Mouse (Mus musculus) liver, postnatal 0 days (tissue): Measurements from ENCODE around the gene Hopx. TPM values are rescaled to one million over a fixed set of nuclear protein-coding genes. Genes with fewer than 3 reads are reported as not detected.
A peak's percentile ranks its signal among the peaks of the same experiment; 100 is the strongest.

Experiments
- ATAC-seq: fragments of 200-750 bp; cut with Nextera tagmentation; 2 replicates; pipeline ENCODE4 v1.8.0; 2017; ENCODE audit warnings: mild to moderate bottlenecking, moderate library complexity
- DNase-seq: peaks from one replicate; pipeline ENCODE4 v3.0.0-alpha.2; 2016
- H3K27ac ChIP-seq: fragments of 300-500 bp; sonication (generic); 2 replicates; pipeline ENCODE4 v1.5.1; 2014; ENCODE audit warnings: antibody characterized with exemption, moderate library complexity, mild to moderate bottlenecking, low read depth
- H3K27me3 ChIP-seq: fragments of 300-500 bp; sonication (generic); 2 replicates; pipeline ENCODE4 v1.6.1; 2014; ENCODE audit warnings: low read length, control low read depth, mixed read lengths; ENCODE audit not compliant: insufficient read depth
- H3K36me3 ChIP-seq: fragments of 300-500 bp; sonication (generic); replicated peaks from 2 replicates; pipeline ENCODE4 v1.6.1; 2014; ENCODE audit warnings: mild to moderate bottlenecking, control low read depth, low read length, moderate library complexity, mixed read lengths; ENCODE audit not compliant: insufficient read depth
- H3K4me1 ChIP-seq: fragments of 300-500 bp; sonication (generic); 2 replicates; pipeline ENCODE4 v1.6.1; 2014; ENCODE audit warnings: antibody characterized with exemption, mild to moderate bottlenecking, control low read depth; ENCODE audit not compliant: insufficient read depth
- H3K4me2 ChIP-seq: fragments of 300-500 bp; sonication (generic); 2 replicates; pipeline ENCODE4 v1.6.1; 2014; ENCODE audit warnings: low read depth, mild to moderate bottlenecking, low read length, moderate library complexity, mixed read lengths
- H3K4me3 ChIP-seq: fragments of 300-500 bp; sonication (generic); 2 replicates; pipeline ENCODE4 v1.5.1; 2014; ENCODE audit warnings: low read depth, low read length
- H3K9ac ChIP-seq: fragments of 300-500 bp; sonication (generic); replicated peaks from 2 replicates; pipeline ENCODE4 v1.6.1; 2014; ENCODE audit warnings: mild to moderate bottlenecking, moderate library complexity
- H3K9me3 ChIP-seq: fragments of 300-500 bp; sonication (generic); 2 replicates; pipeline ENCODE4 v1.6.1; 2016; ENCODE audit warnings: mild to moderate bottlenecking, control low read depth, low read length, mixed read lengths
- CTCF ChIP-seq: sonication (generic); IDR thresholded peaks from 2 replicates; pipeline ENCODE4 v1.5.1; 2016; ENCODE audit warnings: antibody characterized with exemption, low read depth
- EP300 ChIP-seq: IDR thresholded peaks from 2 replicates; pipeline ENCODE4 v1.6.1; 2016; ENCODE audit warnings: antibody characterized with exemption, low read depth, mild to moderate bottlenecking
- WGBS: fragments of 180-500 bp; shearing (Covaris S2); extraction: QIAGEN DNeasy Blood & Tissue Kit; methylation state at CpG from one replicate; pipeline ENCODE4 v1.1.7; 2014; ENCODE audit not compliant: insufficient replicate concordance; 5-methylcytosine and 5-hydroxymethylcytosine counted together
- polyA plus RNA-seq: library from polyadenylated mRNA; unstranded; fragments of >200 nt; fragmentation: Nextera tagmentation; extraction: Ambion mirVana; gene quantifications from 2 replicates; pipeline ENCODE4 v1.2.1, GENCODE M21; 2015

Hopx gene
- polyA plus RNA-seq, 1 experiment from 2014 or later, result 0.95 TPM

DNA sequence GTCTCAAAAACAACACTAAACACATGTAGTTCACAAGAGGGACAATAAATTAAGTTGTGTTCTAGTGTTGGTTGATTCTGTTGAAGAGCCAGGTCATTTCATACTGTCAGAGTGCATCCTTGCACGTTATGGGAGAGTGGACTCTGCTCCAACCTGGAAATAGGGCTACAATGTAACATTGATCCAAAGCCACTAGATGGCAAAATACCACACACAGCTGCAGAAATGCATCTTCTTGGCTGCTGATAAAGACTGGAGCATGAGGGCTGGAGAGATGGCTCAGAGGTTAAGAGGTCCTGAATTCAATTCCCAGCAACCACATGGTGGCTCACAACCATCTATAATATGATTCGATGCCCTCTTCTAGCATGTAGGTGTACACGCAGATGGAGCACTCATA, 43.3 kb downstream of the Hopx start:
- WGBS, result 72% methylated on average over 3 of the region's 3 CpGs
- no peak overlapping the region for H3K9ac ChIP-seq
- H3K4me2 ChIP-seq, result no peak overlapping the region
- no peaks in the 10 kb centered on the region for H3K36me3 ChIP-seq
- ATAC-seq, result no peak
- H3K27me3 ChIP-seq, result no peaks in the 10 kb centered on the region
- TF ChIP-seq CTCF (peak; percentile 45), EP300 (no peak)
- H3K27ac ChIP-seq, result no peak overlapping the region
- no peaks in the 10 kb centered on the region for H3K4me1 ChIP-seq
- no peak overlapping the region for H3K4me3 ChIP-seq
- DNase-seq, result no peak
- H3K9me3 ChIP-seq, result no peaks in the 10 kb centered on the region

DNA sequence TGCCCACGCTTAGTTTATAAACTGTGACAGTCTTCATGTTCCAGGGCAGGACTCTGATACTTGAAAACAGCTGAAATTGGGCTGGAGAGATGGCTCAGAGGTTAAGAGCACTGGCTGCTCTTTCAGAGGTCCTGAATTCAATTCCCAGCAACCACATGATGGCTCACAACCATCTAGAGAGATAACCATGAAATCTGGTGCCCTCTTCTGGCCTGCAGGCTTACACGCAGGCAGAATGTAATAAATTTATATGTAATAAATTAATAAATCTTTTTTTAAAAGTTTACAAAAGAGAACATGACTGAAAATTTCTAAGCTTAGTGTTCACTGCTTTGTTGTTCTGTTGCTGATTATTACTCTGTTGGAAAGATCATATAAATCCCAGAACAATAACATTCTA, 43.9 kb downstream of the Hopx start:
- DNase-seq (no peak), ATAC-seq (no peak)
- no peaks in the 10 kb centered on the region for H3K9me3 ChIP-seq
- H3K27ac ChIP-seq, result no peak overlapping the region
- WGBS, result 69% methylated on average over 2 of the region's 2 CpGs
- no peaks in the 10 kb centered on the region for H3K4me1 ChIP-seq
- no peak overlapping the region for H3K4me3 ChIP-seq
- H3K4me2 ChIP-seq, result no peak overlapping the region
- no peaks in the 10 kb centered on the region for H3K27me3 ChIP-seq
- no peaks in the 10 kb centered on the region for H3K36me3 ChIP-seq
- TF ChIP-seq CTCF (peak; percentile 44; the same call in 1 of the 2 replicates), EP300 (no peak)
- H3K9ac ChIP-seq, result no peak overlapping the region

DNA sequence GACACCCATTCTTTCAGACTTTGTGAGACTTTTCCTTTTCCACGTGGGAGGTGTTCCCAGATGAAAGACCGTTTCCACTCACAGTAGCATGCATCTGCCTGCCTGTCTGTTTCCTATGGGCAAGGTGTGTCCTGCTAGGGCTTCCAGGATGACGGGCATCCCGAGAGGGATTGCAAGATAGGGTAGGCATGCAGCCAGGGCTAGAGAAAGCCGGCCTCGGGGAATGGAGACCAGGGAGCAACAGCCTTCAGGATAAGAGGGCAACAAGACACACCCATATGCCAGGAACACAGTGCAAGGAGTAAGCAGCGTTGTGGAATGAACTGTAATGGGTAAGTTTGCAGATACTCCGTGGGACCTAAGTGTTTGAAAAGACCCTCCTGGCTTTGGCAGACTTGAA, 47.6 kb downstream of the Hopx start:
- 77% methylated on average over 8 of the region's 8 CpGs for WGBS
- H3K4me1 ChIP-seq, result no peaks in the 10 kb centered on the region
- no peaks in the 10 kb centered on the region for H3K27me3 ChIP-seq
- ATAC-seq (no peak), DNase-seq (no peak)
- no peak overlapping the region for H3K27ac ChIP-seq
- no peak overlapping the region for H3K4me2 ChIP-seq
- no peak overlapping the region for H3K4me3 ChIP-seq
- no peak overlapping the region for H3K9ac ChIP-seq
- no peaks in the 10 kb centered on the region for H3K36me3 ChIP-seq
- no peaks in the 10 kb centered on the region for H3K9me3 ChIP-seq
- TF ChIP-seq CTCF (no peak), EP300 (no peak)

DNA sequence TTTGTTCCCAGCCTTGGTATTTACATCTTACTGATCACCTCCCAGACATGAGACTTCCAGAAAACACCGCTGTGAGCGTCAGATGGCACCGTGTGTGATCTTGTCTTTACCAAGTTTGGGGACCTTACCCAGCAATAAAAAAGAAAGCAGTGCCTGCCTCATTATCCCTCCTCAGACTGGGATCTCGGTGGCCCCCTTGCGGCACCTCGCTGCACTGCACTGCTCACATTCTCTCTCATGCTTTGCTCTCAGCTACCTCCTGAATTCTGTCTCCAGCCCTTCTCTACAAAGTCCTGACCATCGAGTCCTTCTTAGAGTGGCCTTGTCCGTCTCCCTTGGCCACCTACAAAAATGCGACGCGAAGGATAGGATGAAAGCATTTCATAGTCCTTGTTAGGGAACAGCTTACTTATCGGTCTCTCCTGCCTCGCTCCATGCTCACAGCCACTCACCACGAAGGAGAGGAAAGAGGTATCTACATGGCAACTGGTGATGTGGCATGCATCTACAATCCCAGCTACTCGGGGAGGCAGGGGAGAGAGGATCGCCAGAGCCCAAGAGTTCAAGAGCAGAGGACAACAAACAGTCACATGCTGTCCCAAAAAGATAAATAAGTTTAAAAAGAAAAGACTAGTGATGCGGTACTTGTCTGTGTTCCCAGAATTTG, 53.4 kb downstream of the Hopx start:
- H3K4me3 ChIP-seq, result no peak overlapping the region
- no peaks in the 10 kb centered on the region for H3K9me3 ChIP-seq
- H3K4me1 ChIP-seq, result no peaks in the 10 kb centered on the region
- ATAC-seq, result peak; percentile 54
- no peaks in the 10 kb centered on the region for H3K36me3 ChIP-seq
- no peak for TF ChIP-seq EP300
- TF ChIP-seq CTCF, result peak; percentile 93
- peak overlapping the region; percentile 5; the same call in 1 of the 2 replicates for H3K4me2 ChIP-seq
- H3K27me3 ChIP-seq, result no peaks in the 10 kb centered on the region
- H3K9ac ChIP-seq, result no peak overlapping the region
- no peak overlapping the region for H3K27ac ChIP-seq
- WGBS, result 25% methylated on average over 17 of the region's 17 CpGs
- peak; percentile 75 for DNase-seq

DNA sequence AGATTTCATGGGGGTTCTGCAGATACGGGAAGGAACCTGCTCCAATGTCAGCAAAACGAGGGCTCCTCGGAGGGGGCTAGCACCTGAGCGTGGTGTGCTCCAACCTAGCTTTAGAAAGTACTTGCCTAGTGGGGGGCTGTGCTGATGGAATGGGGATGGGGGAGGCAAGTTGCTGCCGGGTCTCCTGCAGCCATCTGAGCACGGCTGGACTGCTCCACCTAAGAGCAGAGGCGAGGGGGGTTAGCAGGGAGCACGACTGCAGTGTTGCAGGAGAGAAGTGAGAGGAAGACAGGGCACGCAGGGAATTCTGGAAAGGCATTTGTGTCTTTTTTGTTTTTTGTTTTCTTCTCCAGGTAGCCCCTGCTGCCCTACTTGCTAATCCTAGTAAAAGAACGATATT, 54.6 kb downstream of the Hopx start:
- Histone ChIP-seq H3K9ac (no peak overlapping the region), H3K4me1 (no peaks in the 10 kb centered on the region), H3K36me3 (no peaks in the 10 kb centered on the region), H3K27me3 (no peaks in the 10 kb centered on the region), H3K9me3 (no peaks in the 10 kb centered on the region), H3K4me3 (no peak overlapping the region), H3K27ac (no peak overlapping the region), H3K4me2 (no peak overlapping the region)
- DNase-seq (no peak), ATAC-seq (no peak)
- TF ChIP-seq EP300 (no peak), CTCF (no peak)
- 45% methylated on average over 10 of the region's 10 CpGs for WGBS

DNA sequence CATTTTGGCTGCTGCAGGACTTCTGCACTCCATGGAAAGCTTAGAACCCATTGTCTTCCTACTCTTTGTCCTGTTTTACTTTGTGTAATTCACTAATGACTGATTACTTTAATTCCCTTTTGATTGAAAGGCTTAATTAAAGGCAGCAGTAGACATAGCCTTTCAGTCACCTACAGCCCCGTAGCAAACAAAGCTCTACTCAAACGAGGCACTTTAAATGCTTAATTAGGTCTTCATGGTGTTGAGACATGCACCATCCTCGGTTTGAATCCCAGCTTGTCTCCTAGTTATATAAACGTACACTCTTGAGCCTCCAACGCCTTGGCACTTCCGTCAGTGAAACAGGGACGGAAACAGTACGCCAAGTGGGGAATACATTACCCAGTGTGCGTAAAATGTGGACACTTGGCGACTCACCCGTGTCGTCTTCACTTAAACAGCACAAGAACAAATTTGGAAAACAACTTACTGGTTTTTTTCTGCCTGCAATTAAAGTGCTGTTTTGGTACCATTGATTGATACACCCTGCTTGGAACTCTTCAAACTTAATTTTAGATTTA, 58.0 kb downstream of the Hopx start:
- 79% methylated on average over 12 of the region's 12 CpGs for WGBS
- H3K9ac ChIP-seq, result no peak overlapping the region
- H3K4me3 ChIP-seq, result no peak overlapping the region
- H3K27ac ChIP-seq, result no peak overlapping the region
- TF ChIP-seq CTCF (no peak), EP300 (no peak)
- DNase-seq (no peak), ATAC-seq (no peak)
- no peaks in the 10 kb centered on the region for H3K4me1 ChIP-seq
- no peak overlapping the region for H3K4me2 ChIP-seq
- H3K9me3 ChIP-seq, result no peaks in the 10 kb centered on the region
- H3K27me3 ChIP-seq, result no peaks in the 10 kb centered on the region
- no peaks in the 10 kb centered on the region for H3K36me3 ChIP-seq
